Mouse (Mus musculus) heart, embryonic 10.5 days (tissue): ENCODE measurements around the gene Med13. TPM values are rescaled to one million over a fixed set of nuclear protein-coding genes. Genes with fewer than 3 reads are reported as not detected.

Experiments used
- DNase-seq: peaks from one replicate; pipeline ENCODE4 v3.0.0-alpha.2; 2017; ENCODE audit warnings: low spot score
- H3K27ac ChIP-seq: fragments of 300-500 bp; sonication (generic); 2 replicates; pipeline ENCODE4 v1.5.1; 2016; ENCODE audit warnings: mild to moderate bottlenecking
- H3K27me3 ChIP-seq: fragments of 300-500 bp; sonication (generic); 2 replicates; pipeline ENCODE4 v1.6.1; 2016; ENCODE audit warnings: mild to moderate bottlenecking; ENCODE audit not compliant: poor library complexity, insufficient read depth, severe bottlenecking
- H3K36me3 ChIP-seq: fragments of 300-500 bp; sonication (generic); 2 replicates; pipeline ENCODE4 v1.6.1; 2016; ENCODE audit warnings: mild to moderate bottlenecking, moderate library complexity
- H3K4me1 ChIP-seq: fragments of 300-500 bp; sonication (generic); 2 replicates; pipeline ENCODE4 v1.6.1; 2016; ENCODE audit warnings: mild to moderate bottlenecking
- H3K4me3 ChIP-seq: fragments of 300-500 bp; sonication (generic); 2 replicates; pipeline ENCODE4 v1.5.1; 2016; ENCODE audit warnings: mild to moderate bottlenecking, moderate library complexity
- H3K9me3 ChIP-seq: fragments of 300-500 bp; sonication (generic); 2 replicates; pipeline ENCODE4 v1.6.1; 2016; ENCODE audit warnings: mild to moderate bottlenecking, moderate library complexity
- WGBS: fragments of 180-500 bp; shearing (Covaris S2); methylation state at CpG from one replicate; pipeline ENCODE4 v1.1.7; 2016; 5-methylcytosine and 5-hydroxymethylcytosine counted together
- polyA plus RNA-seq: library from polyadenylated mRNA; unstranded; fragments of >200 nt; fragmentation: Nextera tagmentation; extraction: Ambion mirVana; gene quantifications from 2 replicates; pipeline ENCODE4 v1.2.1, GENCODE M21; 2016

The Med13 gene
- polyA plus RNA-seq, 1 experiment from 2014 or later, result 7.5 TPM

- Histone ChIP-seq H3K27ac (no peak overlapping the region), H3K27me3 (no peaks in the 10 kb centered on the region), H3K36me3 (peaks cover 82% of the 10 kb centered on the region), H3K9me3 (no peaks in the 10 kb centered on the region), H3K4me3 (no peak overlapping the region), H3K4me1 (no peaks in the 10 kb centered on the region)
- DNase-seq, result no peak
- 85% methylated on average over 8 of the region's 8 CpGs for WGBS
Measured at GRCm38 (mm10) chr11:86226646-86227180, 130.7 kb downstream of the Med13 start.

GRCm38 (mm10) chr11:86225761-86226160, 131.6 kb downstream of the Med13 start:
- no peaks in the 10 kb centered on the region for H3K9me3 ChIP-seq
- peaks cover 78% of the 10 kb centered on the region for H3K36me3 ChIP-seq
- DNase-seq, result no peak
- no peak overlapping the region for H3K4me3 ChIP-seq
- no peak overlapping the region for H3K27ac ChIP-seq
- 84% methylated on average over 4 of the region's 4 CpGs for WGBS
- H3K27me3 ChIP-seq, result no peaks in the 10 kb centered on the region
- H3K4me1 ChIP-seq, result no peaks in the 10 kb centered on the region

Other genes with a start within 250 kb of the Med13 start
- gene Brip1, start 156.4 kb downstream of the Med13 start, polyA plus RNA-seq, result 7.5 and 7.7 TPM in 2 replicates
- gene Ints2, start 100.0 kb downstream of the Med13 start, polyA plus RNA-seq, result 23.7 and 31.5 TPM in 2 replicates
- 37.6 and 43.2 TPM in 2 replicates for gene Rnft1, start 127.1 kb upstream of the Med13 start, polyA plus RNA-seq
- 54.3 and 60.4 TPM in 2 replicates for gene Rps6kb1, start 187.2 kb upstream of the Med13 start, polyA plus RNA-seq
- 11.8 and 12.8 TPM in 2 replicates for gene Tubd1, start 187.4 kb upstream of the Med13 start, polyA plus RNA-seq